Mouse (Mus musculus) heart, embryonic 15.5 days (tissue): ENCODE results near the gene Dek. TPM values are rescaled to one million over a fixed set of nuclear protein-coding genes. Genes with fewer than 3 reads are reported as not detected.

Experiments
- ATAC-seq: fragments of 200-750 bp; cut with Nextera tagmentation; replicated peaks from 2 replicates; pipeline ENCODE4 v1.8.0; 2017; ENCODE audit warnings: low read depth, moderate TSS enrichment; ENCODE audit not compliant: insufficient number of reproducible peaks, insufficient read depth, low FRiP score
- H3K27ac ChIP-seq: fragments of 300-500 bp; sonication (generic); 2 replicates; pipeline ENCODE4 v1.5.1; 2015; ENCODE audit warnings: mild to moderate bottlenecking, inconsistent platforms
- H3K27me3 ChIP-seq: fragments of 300-500 bp; sonication (generic); 2 replicates; pipeline ENCODE4 v1.6.1; 2015; ENCODE audit warnings: inconsistent platforms
- H3K36me3 ChIP-seq: fragments of 300-500 bp; sonication (generic); 2 replicates; pipeline ENCODE4 v1.6.1; 2015; ENCODE audit warnings: mild to moderate bottlenecking, inconsistent platforms
- H3K4me1 ChIP-seq: fragments of 300-500 bp; sonication (generic); replicated peaks from 2 replicates; pipeline ENCODE4 v1.6.1; 2015; ENCODE audit warnings: inconsistent platforms
- H3K4me2 ChIP-seq: fragments of 300-500 bp; sonication (generic); 2 replicates; pipeline ENCODE4 v1.6.1; 2015; ENCODE audit warnings: inconsistent platforms, mild to moderate bottlenecking, moderate library complexity
- H3K4me3 ChIP-seq: fragments of 300-500 bp; sonication (generic); 2 replicates; pipeline ENCODE4 v1.5.1; 2015; ENCODE audit warnings: mild to moderate bottlenecking, inconsistent platforms
- H3K9ac ChIP-seq: fragments of 300-500 bp; sonication (generic); 2 replicates; pipeline ENCODE4 v1.6.1; 2015; ENCODE audit warnings: mild to moderate bottlenecking, inconsistent platforms
- H3K9me3 ChIP-seq: fragments of 300-500 bp; sonication (generic); replicated peaks from 2 replicates; pipeline ENCODE4 v1.6.1; 2016; ENCODE audit warnings: inconsistent platforms
- WGBS: fragments of 180-500 bp; shearing (Covaris S2); methylation state at CpG from one replicate; pipeline ENCODE4 v1.1.7; 2015; ENCODE audit warnings: mixed read lengths; 5-methylcytosine and 5-hydroxymethylcytosine counted together
- polyA plus RNA-seq: library from polyadenylated mRNA; unstranded; fragments of >200 nt; fragmentation: Nextera tagmentation; extraction: Ambion mirVana; gene quantifications from 2 replicates; pipeline ENCODE4 v1.2.1, GENCODE M21; 2015

The Dek gene
- polyA plus RNA-seq, 1 experiment from 2014 or later, result 143 TPM

GRCm38 (mm10) chr13:47056126-47056525 is 49.9 kb downstream of the Dek start:
- H3K4me2 ChIP-seq, result no peak overlapping the region
- no peak for ATAC-seq
- H3K27me3 ChIP-seq, result no peaks in the 10 kb centered on the region
- no peak overlapping the region for H3K9ac ChIP-seq
- H3K9me3 ChIP-seq, result no peaks in the 10 kb centered on the region
- H3K27ac ChIP-seq, result no peak overlapping the region
- H3K4me1 ChIP-seq, result 0 out of 2 replicates have a peak, but pooled peaks cover under 1% of the 10 kb centered on the region
- 70% methylated on average over 11 of the region's 11 CpGs for WGBS
- H3K4me3 ChIP-seq, result no peak overlapping the region
- H3K36me3 ChIP-seq, result peaks cover 9% of the 10 kb centered on the region

DNA sequence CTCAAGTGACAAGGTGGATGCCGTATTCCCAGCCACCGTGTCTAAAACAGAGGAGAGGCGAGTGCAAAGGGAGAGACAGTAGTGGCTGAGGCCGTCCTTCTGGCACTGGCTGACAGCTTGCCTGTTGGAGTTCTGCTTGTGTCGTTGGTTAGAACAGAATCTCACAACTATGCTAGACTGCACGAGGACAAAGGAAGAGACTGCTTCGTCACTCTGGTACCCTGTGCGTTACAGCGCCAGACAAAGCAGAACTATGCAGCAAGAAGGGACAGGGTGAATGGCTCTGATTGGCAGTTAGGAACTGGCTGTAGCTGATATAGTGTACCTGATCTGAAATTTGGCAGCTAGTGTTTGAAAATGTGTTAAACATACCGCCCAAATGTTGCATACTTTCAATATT is 52.0 kb downstream of the Dek start:
- WGBS, result 83% methylated on average over 10 of the region's 10 CpGs
- ATAC-seq, result no peak
- Histone ChIP-seq H3K27me3 (no peaks in the 10 kb centered on the region), H3K9ac (no peak overlapping the region), H3K4me1 (peaks cover 3% of the 10 kb centered on the region; the same call in 1 of the 2 replicates), H3K4me2 (no peak overlapping the region), H3K27ac (no peak overlapping the region), H3K9me3 (no peaks in the 10 kb centered on the region), H3K4me3 (no peak overlapping the region), H3K36me3 (peaks cover 3% of the 10 kb centered on the region; the same call in 1 of the 2 replicates)

DNA sequence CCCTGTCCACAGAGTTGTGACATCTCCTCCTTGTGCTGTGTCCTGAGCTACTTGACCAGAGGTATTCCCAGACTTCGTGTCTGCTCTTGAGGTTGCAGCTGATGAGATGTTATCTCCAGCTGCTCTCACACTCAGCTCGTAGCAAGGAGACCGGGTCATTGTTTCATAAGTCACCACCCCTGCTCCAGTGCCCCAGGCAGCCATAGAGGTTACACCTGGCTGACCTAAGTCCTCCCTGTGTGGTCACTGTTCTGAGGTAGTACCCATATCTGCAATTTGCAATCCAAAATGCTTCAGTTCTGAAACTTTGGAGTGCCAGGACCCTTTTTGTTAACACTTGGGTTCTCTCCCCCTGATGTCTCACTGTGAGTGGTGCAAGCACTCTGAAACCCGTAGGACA is 56.0 kb downstream of the Dek start:
- H3K4me2 ChIP-seq, result no peak overlapping the region
- no peak overlapping the region for H3K9ac ChIP-seq
- no peaks in the 10 kb centered on the region for H3K27me3 ChIP-seq
- H3K9me3 ChIP-seq, result no peaks in the 10 kb centered on the region
- no peak for ATAC-seq
- H3K4me1 ChIP-seq, result peaks cover 3% of the 10 kb centered on the region; the same call in 1 of the 2 replicates
- WGBS, result 45% methylated on average over 4 of the region's 4 CpGs
- peaks cover 8% of the 10 kb centered on the region; the same call in 1 of the 2 replicates for H3K36me3 ChIP-seq
- H3K27ac ChIP-seq, result no peak overlapping the region
- H3K4me3 ChIP-seq, result no peak overlapping the region

GRCm38 (mm10) chr13:47047996-47048395 is 58.0 kb downstream of the Dek start:
- Histone ChIP-seq H3K4me1 (peaks cover 14% of the 10 kb centered on the region), H3K9ac (no peak overlapping the region), H3K27ac (no peak overlapping the region), H3K4me3 (no peak overlapping the region), H3K4me2 (no peak overlapping the region), H3K36me3 (peaks cover 8% of the 10 kb centered on the region; the same call in 1 of the 2 replicates), H3K27me3 (no peaks in the 10 kb centered on the region), H3K9me3 (no peaks in the 10 kb centered on the region)
- no peak for ATAC-seq
- 85% methylated on average over 4 of the region's 4 CpGs for WGBS

GRCm38 (mm10) chr13:47044617-47044947 is 61.4 kb downstream of the Dek start, which contains the start of gene Tpmt:
Gene Tpmt, minus strand, starts transcription at chr13:47044737.
- Histone ChIP-seq H3K9ac (peak within 1 kb of the TSS; percentile 87), H3K36me3 (peaks cover 8% of the 10 kb centered on the region; the same call in 1 of the 2 replicates), H3K4me1 (peaks cover 11% of the 10 kb centered on the region), H3K9me3 (no peaks in the 10 kb centered on the region), H3K27ac (peak within 1 kb of the TSS; percentile 59; the same call in 1 of the 2 replicates), H3K27me3 (no peaks in the 10 kb centered on the region), H3K4me3 (peak within 1 kb of the TSS; percentile 89), H3K4me2 (peak within 1 kb of the TSS; percentile 99)
- ATAC-seq, result no peak
- 16% methylated on average over 10 of the region's 10 CpGs for WGBS

DNA sequence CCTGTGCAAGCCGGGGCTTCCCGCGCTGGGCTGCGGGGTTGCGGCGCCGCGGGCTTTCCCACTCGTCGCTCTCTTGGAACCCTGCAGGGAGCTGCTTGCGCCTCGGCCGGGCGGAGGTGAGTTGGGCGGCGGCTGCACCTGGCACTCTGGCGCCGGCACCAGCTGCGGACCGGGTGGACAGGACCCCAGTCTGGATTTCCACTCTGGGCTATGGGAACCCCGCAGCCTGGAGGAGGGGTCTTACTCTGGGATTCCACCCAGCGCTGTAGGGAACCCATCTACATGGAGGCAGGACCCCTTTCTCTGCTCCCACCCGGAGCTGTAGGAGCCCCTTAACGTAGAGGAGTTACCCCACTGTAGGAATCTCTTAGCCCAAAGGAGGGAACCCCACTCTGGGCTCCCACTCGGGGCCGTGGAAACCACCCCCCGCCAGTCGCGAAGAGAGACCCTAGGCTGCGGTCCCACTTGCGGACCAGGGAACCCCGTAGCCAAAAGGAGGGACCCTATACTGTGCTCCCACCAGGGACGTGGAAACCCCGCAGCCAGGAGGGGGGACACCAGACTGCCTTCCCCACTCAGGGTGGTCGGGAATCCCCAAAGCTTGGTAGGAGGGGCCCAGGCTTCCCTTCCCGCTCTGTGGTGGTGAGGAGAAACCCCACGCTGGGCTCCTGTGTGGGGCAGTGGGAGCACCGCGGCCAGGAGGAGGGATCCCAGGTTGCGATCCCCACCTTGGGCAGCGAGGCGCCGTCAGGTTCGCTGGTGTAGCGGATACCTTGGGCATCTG is 62.0 kb downstream of the Dek start:
- no peaks in the 10 kb centered on the region for H3K27me3 ChIP-seq
- no peaks in the 10 kb centered on the region for H3K9me3 ChIP-seq
- peak; percentile 19; the same call in 1 of the 2 replicates for ATAC-seq
- H3K36me3 ChIP-seq, result peaks cover 5% of the 10 kb centered on the region; the same call in 1 of the 2 replicates
- peak overlapping the region; percentile 89 for H3K4me3 ChIP-seq
- WGBS, result under 1% methylated on average over 45 of the region's 45 CpGs
- peak overlapping the region; percentile 59; the same call in 1 of the 2 replicates for H3K27ac ChIP-seq
- peak overlapping the region; percentile 87 for H3K9ac ChIP-seq
- H3K4me1 ChIP-seq, result peaks cover 11% of the 10 kb centered on the region
- peak overlapping the region; percentile 99 for H3K4me2 ChIP-seq

DNA sequence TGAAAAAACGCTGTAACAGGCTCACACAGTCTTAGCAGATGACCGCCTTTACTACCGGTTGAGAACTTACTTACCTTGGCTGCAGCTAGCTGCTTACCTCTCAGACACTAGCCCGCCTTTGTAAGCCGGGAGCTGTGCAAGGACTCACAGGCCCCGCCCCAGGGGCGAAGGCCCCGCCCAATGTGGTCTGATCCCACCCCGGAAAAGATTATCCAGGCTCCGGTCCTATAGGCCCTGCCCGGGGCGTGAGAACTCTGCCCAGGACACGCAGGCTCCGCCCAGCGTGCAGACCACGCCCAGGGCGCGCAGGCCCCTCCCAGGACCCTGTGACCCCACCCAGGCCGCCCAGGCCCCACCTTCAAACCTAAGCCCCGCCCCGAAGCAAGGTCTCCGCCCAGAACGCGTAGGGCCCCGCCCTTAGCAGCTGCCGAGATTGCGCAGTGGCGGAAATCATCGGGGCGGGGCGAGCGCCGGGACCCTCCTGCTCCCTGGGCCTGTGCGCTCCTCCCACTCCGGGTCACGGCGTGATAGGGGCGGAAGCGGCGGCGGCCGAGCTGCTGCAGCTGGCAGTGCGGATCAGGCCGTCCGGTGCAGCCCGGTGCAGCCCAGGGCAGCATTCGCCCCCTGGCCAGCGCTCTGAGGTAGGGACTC is 62.8 kb downstream of the Dek start, which contains the start of gene Kdm1b:
Gene Kdm1b (plus strand): TSS at position 470 of the 651 bp plus-strand sequence.
- peak within 1 kb of the TSS; percentile 59 for H3K27ac ChIP-seq
- peak within 1 kb of the TSS; percentile 89 for H3K4me3 ChIP-seq
- peaks cover 11% of the 10 kb centered on the region for H3K4me1 ChIP-seq
- H3K27me3 ChIP-seq, result no peaks in the 10 kb centered on the region
- H3K9ac ChIP-seq, result peak within 1 kb of the TSS; percentile 87
- ATAC-seq, result peak; percentile 98
- H3K36me3 ChIP-seq, result no peaks in the 10 kb centered on the region
- 1% methylated on average over 48 of the region's 48 CpGs for WGBS
- H3K4me2 ChIP-seq, result peak within 1 kb of the TSS; percentile 99
- no peaks in the 10 kb centered on the region for H3K9me3 ChIP-seq

DNA sequence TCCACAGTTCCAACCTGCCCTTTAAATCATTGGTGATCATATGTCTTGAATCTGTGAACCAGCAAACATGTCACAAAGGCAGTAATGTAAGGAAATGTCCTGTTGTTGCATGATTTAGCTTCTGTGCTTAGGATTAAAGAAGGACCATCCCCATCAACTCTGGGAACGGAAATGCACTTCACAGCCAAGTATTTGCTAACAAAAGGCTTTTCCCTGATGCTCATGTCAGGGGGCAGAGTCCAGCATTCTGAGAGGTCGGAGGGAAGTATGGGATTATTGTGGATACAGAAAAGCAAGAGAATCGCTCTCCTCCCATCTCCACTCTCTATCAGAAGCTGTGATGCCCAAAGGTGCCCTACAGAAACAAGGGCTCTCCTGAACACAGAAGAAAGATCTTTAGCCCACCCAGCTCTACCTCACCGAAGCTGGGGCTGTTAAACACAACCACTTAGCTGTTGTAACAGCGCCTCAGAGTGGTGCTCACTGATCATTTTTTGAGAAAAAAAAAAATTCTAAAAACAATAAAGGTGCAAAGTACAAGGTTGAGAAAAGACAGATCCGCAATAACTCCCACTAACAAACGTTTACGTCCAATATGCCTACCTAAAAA is 63.9 kb downstream of the Dek start:
- Histone ChIP-seq H3K36me3 (no peaks in the 10 kb centered on the region), H3K4me3 (peak overlapping the region; percentile 89), H3K9me3 (no peaks in the 10 kb centered on the region), H3K9ac (0 out of 2 replicates have a peak overlapping the region, but pooled peaks have one; percentile 20), H3K4me1 (peaks cover 11% of the 10 kb centered on the region), H3K27me3 (no peaks in the 10 kb centered on the region), H3K27ac (no peak overlapping the region), H3K4me2 (peak overlapping the region; percentile 99)
- WGBS, result 56% methylated on average over 8 of the region's 8 CpGs
- no peak for ATAC-seq

GRCm38 (mm10) chr13:47040061-47040460 is 65.9 kb downstream of the Dek start:
- WGBS, result 84% methylated on average over 5 of the region's 5 CpGs
- H3K4me2 ChIP-seq, result no peak overlapping the region
- H3K4me1 ChIP-seq, result peaks cover 11% of the 10 kb centered on the region

DNA sequence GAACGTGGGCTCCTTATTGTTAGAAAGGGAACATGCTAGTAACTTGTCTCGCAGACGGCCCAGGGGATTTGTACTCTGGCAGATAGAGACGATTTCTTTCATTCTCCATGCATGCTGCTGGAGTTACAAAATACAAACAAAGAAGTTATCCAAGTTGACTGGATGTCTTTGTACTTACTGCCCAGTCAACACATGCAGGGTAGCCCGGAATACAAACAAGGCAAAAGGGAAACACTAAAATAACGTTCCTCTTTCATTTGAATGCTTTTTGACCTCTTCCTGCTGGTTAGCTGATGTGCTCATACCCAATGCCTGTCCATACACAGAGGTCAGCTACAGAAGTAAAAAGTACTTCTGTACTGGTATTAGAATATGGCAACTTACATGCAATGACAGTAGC is 68.1 kb downstream of the Dek start:
- no peaks in the 10 kb centered on the region for H3K4me1 ChIP-seq
- H3K4me3 ChIP-seq, result no peak overlapping the region
- ATAC-seq, result no peak
- no peaks in the 10 kb centered on the region for H3K36me3 ChIP-seq
- no peak overlapping the region for H3K27ac ChIP-seq
- WGBS, result 81% methylated on average over 6 of the region's 6 CpGs
- no peak overlapping the region for H3K9ac ChIP-seq
- no peak overlapping the region for H3K4me2 ChIP-seq
- no peaks in the 10 kb centered on the region for H3K9me3 ChIP-seq
- H3K27me3 ChIP-seq, result no peaks in the 10 kb centered on the region

More at GRCm38 (mm10) chr13:47040061-47040460, 65.9 kb downstream of the Dek start:
- Histone ChIP-seq H3K9ac (no peak overlapping the region), H3K36me3 (no peaks in the 10 kb centered on the region), H3K9me3 (no peaks in the 10 kb centered on the region), H3K4me3 (no peak overlapping the region), H3K27me3 (no peaks in the 10 kb centered on the region), H3K27ac (no peak overlapping the region)
- ATAC-seq, result no peak
